Mouse (Mus musculus) ES-E14 (cell line): ENCODE results near the gene Kifc3.

Experiments used
- HCFC1 ChIP-seq: IDR thresholded peaks from 2 replicates; pipeline ENCODE4 v1.6.1; 2012; ENCODE audit warnings: low read length, inconsistent platforms, borderline replicate concordance; ENCODE audit not compliant: insufficient read depth
- ZC3H11A ChIP-seq: IDR thresholded peaks from 2 replicates; pipeline ENCODE4 v1.6.1; 2012; ENCODE audit warnings: low read depth, mild to moderate bottlenecking, inconsistent platforms, low read length, borderline replicate concordance

GRCm38 (mm10) chr8:95166400-95166799 lies 36.2 kb downstream of the Kifc3 start:
- no peak for TF ChIP-seq HCFC1
- no peak for TF ChIP-seq ZC3H11A
